Mouse (Mus musculus) liver, embryonic 13.5 days (tissue): ENCODE data around the gene Rpl13. TPM values are rescaled to one million over a fixed set of nuclear protein-coding genes. Genes with fewer than 3 reads are reported as not detected.

ENCODE experiments used
- microRNA-seq: library from miRNA; unstranded; fragments of <30 nt; microRNA quantifications from one replicate; pipeline ENCODE4, GENCODE M21; 2016
- polyA plus RNA-seq: library from polyadenylated mRNA; unstranded; fragments of >200 nt; fragmentation: Nextera tagmentation; extraction: Ambion mirVana; gene quantifications from 2 replicates; pipeline ENCODE4 v1.2.1, GENCODE M21; 2015

The Rpl13 gene
- polyA plus RNA-seq, 1 experiment from 2014 or later, result 1,172 TPM

Small RNA genes lying within 50 kb of the gene (microRNA-seq; reads per million reads assigned to microRNA genes)
- gene Mir7079, result not detected
- gene Mir7080, result not detected

Other genes with a start within 250 kb of the Rpl13 start
- gene Ankrd11, start 60.1 kb upstream of the Rpl13 start, polyA plus RNA-seq, result 10.7 and 13.6 TPM in 2 replicates
- gene Spg7, start 39.4 kb upstream of the Rpl13 start, polyA plus RNA-seq, result 25.3 and 25.7 TPM in 2 replicates
- gene Cpne7, start 15.0 kb downstream of the Rpl13 start, polyA plus RNA-seq, result 1.2 TPM in 2 replicates
- gene Sult5a1, start 56.0 kb downstream of the Rpl13 start, polyA plus RNA-seq, result 1.0 and 1.3 TPM in 2 replicates
- 0.14 and 0.24 TPM in 2 replicates for gene Dpep1, start 83.9 kb downstream of the Rpl13 start, polyA plus RNA-seq
- 74.6 and 77.5 TPM in 2 replicates for gene Chmp1a, start 110.4 kb downstream of the Rpl13 start, polyA plus RNA-seq
- gene Spata33, start 110.5 kb downstream of the Rpl13 start, polyA plus RNA-seq, result 0.37 and 0.43 TPM in 2 replicates
- gene Cdk10, start 122.5 kb downstream of the Rpl13 start, polyA plus RNA-seq, result 11.8 and 12.0 TPM in 2 replicates
- 1.2 TPM in 2 replicates for gene Spata2l, start 133.9 kb downstream of the Rpl13 start, polyA plus RNA-seq
- gene Zfp276, start 151.8 kb downstream of the Rpl13 start, polyA plus RNA-seq, result 6.3 and 7.1 TPM in 2 replicates
- gene Vps9d1, start 152.0 kb downstream of the Rpl13 start, polyA plus RNA-seq, result 4.0 and 4.4 TPM in 2 replicates
- gene Fanca, start 216.2 kb downstream of the Rpl13 start, polyA plus RNA-seq, result 18.3 and 21.3 TPM in 2 replicates
- 3.1 and 3.4 TPM in 2 replicates for gene Spire2, start 230.4 kb downstream of the Rpl13 start, polyA plus RNA-seq